ENCODE assay signal across 8 mouse cellular contexts in genomic region chr16:4727526-4727925, GRCm38 (mm10). TPM values are rescaled to one million over a fixed set of nuclear protein-coding genes. Genes with fewer than 3 reads are reported as not detected.
DNase-seq lines count a peak whose midpoint lies in the region; ATAC-seq and TF ChIP-seq lines count a peak whose summit lies in the region.

No protein-coding gene starts in this region.

- H3K27ac ChIP-seq in kidney, embryonic 14.5 days (ENCODE audit: low read depth, low read length) = no peak overlapping the region
- peak overlapping the region; percentile 65 for H3K27ac ChIP-seq in bone marrow macrophage, adult 2 months (ENCODE audit: insufficient read depth, low read depth, low read length)
- no peak overlapping the region for H3K27ac ChIP-seq in forebrain, embryonic 14.5 days (ENCODE audit: low read depth, low read length)
- H3K27ac ChIP-seq in liver, embryonic 11.5 days (ENCODE audit: low read depth, low read length) = no peak overlapping the region

- H3K36me3 ChIP-seq in kidney, embryonic 14.5 days (ENCODE audit: control insufficient read depth, insufficient read depth, low read length) = no peaks in the 10 kb centered on the region
- H3K36me3 ChIP-seq in forebrain, embryonic 14.5 days (ENCODE audit: control insufficient read depth, insufficient read depth, low read length) = no peaks in the 10 kb centered on the region
- H3K36me3 ChIP-seq in liver, embryonic 11.5 days (ENCODE audit: control insufficient read depth, insufficient read depth, low read length) = no peaks in the 10 kb centered on the region

- no peak overlapping the region; the same call in 1 of the 2 replicates for H3K4me3 ChIP-seq in kidney, embryonic 14.5 days (ENCODE audit: low read length)
- H3K4me3 ChIP-seq in bone marrow macrophage, adult 2 months (ENCODE audit: insufficient read depth, low read length) = peak overlapping the region; percentile 37
- no peak overlapping the region for H3K4me3 ChIP-seq in forebrain, embryonic 14.5 days (ENCODE audit: low read depth, low read length)
- H3K4me3 ChIP-seq in liver, embryonic 11.5 days (ENCODE audit: low read depth, low read length) = no peak overlapping the region; the same call in 1 of the 2 replicates

- H3K4me2 ChIP-seq in kidney, embryonic 14.5 days (replicated peaks; ENCODE audit: low read depth, low read length) = peak overlapping the region; percentile 50
- H3K4me2 ChIP-seq in forebrain, embryonic 14.5 days (ENCODE audit: low read length) = peak overlapping the region; percentile 6
- peak overlapping the region; percentile 96 for H3K4me2 ChIP-seq in liver, embryonic 11.5 days

- TF ChIP-seq POLR2A in bone marrow macrophage, adult 2 months (IDR thresholded peaks at IDR 0.05; ENCODE audit: borderline replicate concordance, low read depth, low read length) = no peak

- 93% methylated on average over 1 of the region's 1 CpGs for WGBS in kidney, embryonic 14.5 days
- WGBS in forebrain, embryonic 14.5 days = 93% methylated on average over 1 of the region's 1 CpGs
- WGBS in liver, embryonic 11.5 days = 87% methylated on average over 1 of the region's 1 CpGs

- ATAC-seq in kidney, embryonic 14.5 days (ENCODE audit: low FRiP score, low TSS enrichment) = no peak
- no peak for ATAC-seq in forebrain, embryonic 14.5 days
- no peak for ATAC-seq in liver, embryonic 11.5 days (replicated peaks; ENCODE audit: low FRiP score)

- no peak for DNase-seq in kidney, postnatal 4 days
- no peak for DNase-seq in forebrain, embryonic 14.5 days (ENCODE audit: low spot score)
- no peak for DNase-seq in liver, embryonic 11.5 days (ENCODE audit: low spot score)
- DNase-seq in adrenal gland, postnatal 4 days (ENCODE audit: low spot score in 2 of 2) = no peak
- DNase-seq in kidney, adult 8-10 months = no peak
- DNase-seq in thymus, postnatal 10 days (ENCODE audit: low spot score in 2 of 2) = no peak

- H3K9ac ChIP-seq in kidney, embryonic 14.5 days (ENCODE audit: low read depth, low read length) = no peak overlapping the region
- H3K9ac ChIP-seq in forebrain, embryonic 14.5 days (ENCODE audit: low read length) = no peak overlapping the region
- H3K9ac ChIP-seq in liver, embryonic 11.5 days (ENCODE audit: low read depth, low read length) = 0 out of 2 replicates have a peak overlapping the region, but pooled peaks have one; percentile 5

- H3K9me3 ChIP-seq in kidney, embryonic 14.5 days (ENCODE audit: control insufficient read depth, low read length) = no peaks in the 10 kb centered on the region
- no peaks in the 10 kb centered on the region for H3K9me3 ChIP-seq in forebrain, embryonic 14.5 days (replicated peaks; ENCODE audit: control insufficient read depth, low read length)
- H3K9me3 ChIP-seq in liver, embryonic 11.5 days (ENCODE audit: control insufficient read depth, low read length) = no peaks in the 10 kb centered on the region

- TF ChIP-seq CTCF in bone marrow macrophage, adult 2 months (IDR thresholded peaks at IDR 0.05; ENCODE audit: low read depth, low read length) = no peak

- H3K4me1 ChIP-seq in kidney, embryonic 14.5 days (ENCODE audit: control insufficient read depth, insufficient read depth, low read length) = peaks cover 11% of the 10 kb centered on the region; the same call in 1 of the 2 replicates
- peaks cover 46% of the 10 kb centered on the region for H3K4me1 ChIP-seq in bone marrow macrophage, adult 2 months (ENCODE audit: control insufficient read depth, insufficient read depth, low read length)
- H3K4me1 ChIP-seq in forebrain, embryonic 14.5 days (ENCODE audit: control insufficient read depth, insufficient read depth, low read length) = peaks cover 4% of the 10 kb centered on the region; the same call in 1 of the 2 replicates
- peaks cover 21% of the 10 kb centered on the region for H3K4me1 ChIP-seq in liver, embryonic 11.5 days (replicated peaks; ENCODE audit: control insufficient read depth, insufficient read depth, low read length)

- no peaks in the 10 kb centered on the region for H3K27me3 ChIP-seq in kidney, embryonic 14.5 days (ENCODE audit: control insufficient read depth, insufficient read depth, low read length)
- H3K27me3 ChIP-seq in forebrain, embryonic 14.5 days (replicated peaks; ENCODE audit: control insufficient read depth, insufficient read depth, low read length) = no peaks in the 10 kb centered on the region
- no peaks in the 10 kb centered on the region for H3K27me3 ChIP-seq in liver, embryonic 11.5 days (replicated peaks; ENCODE audit: control insufficient read depth, insufficient read depth, low read length)

RNA-seq across cellular contexts. Expression of gene Hmox2, which starts 1.4 kb away (rescaled TPM):
- polyA plus RNA-seq in kidney, embryonic 14.5 days (2014; fragmentation: Nextera tagmentation; extraction: Ambion mirVana) = 103 and 113 TPM in 2 replicates
- 230 and 252 TPM in 2 replicates for polyA plus RNA-seq in bone marrow macrophage, adult 2 months (2012; ENCODE audit: insufficient read depth, insufficient read length, missing spikeins)
- 106 and 111 TPM in 2 replicates for polyA plus RNA-seq in forebrain, embryonic 14.5 days (2014; fragmentation: Nextera tagmentation; extraction: Ambion mirVana)
- 66.8 and 75.9 TPM in 2 replicates for polyA plus RNA-seq in liver, embryonic 11.5 days (2014; fragmentation: Nextera tagmentation; extraction: Ambion mirVana)
- 100 to 1,000 TPM in 1 of 2 experiments, 10 to 100 TPM in 1; 90.9 to 103 TPM for total RNA-seq in adrenal gland, postnatal 4 days (2021)

RNA-seq across cellular contexts. Expression of gene Nmral1, which starts 8.4 kb away (rescaled TPM):
- polyA plus RNA-seq in kidney, embryonic 14.5 days (2014; fragmentation: Nextera tagmentation; extraction: Ambion mirVana) = 132 and 145 TPM in 2 replicates
- 16.0 and 18.7 TPM in 2 replicates for polyA plus RNA-seq in bone marrow macrophage, adult 2 months (2012; ENCODE audit: insufficient read depth, insufficient read length, missing spikeins)
- 127 and 143 TPM in 2 replicates for polyA plus RNA-seq in forebrain, embryonic 14.5 days (2014; fragmentation: Nextera tagmentation; extraction: Ambion mirVana)
- polyA plus RNA-seq in liver, embryonic 11.5 days (2014; fragmentation: Nextera tagmentation; extraction: Ambion mirVana) = 85.6 and 92.2 TPM in 2 replicates
- 10 to 100 TPM; 21.1 to 21.6 TPM for total RNA-seq in adrenal gland, postnatal 4 days (2021)

RNA-seq across cellular contexts. Expression of gene Coro7, which starts 47.9 kb away (rescaled TPM):
- 12.0 and 16.4 TPM in 2 replicates for polyA plus RNA-seq in kidney, embryonic 14.5 days (2014; fragmentation: Nextera tagmentation; extraction: Ambion mirVana)
- polyA plus RNA-seq in bone marrow macrophage, adult 2 months (2012; ENCODE audit: insufficient read depth, insufficient read length, missing spikeins) = 110 and 115 TPM in 2 replicates
- polyA plus RNA-seq in forebrain, embryonic 14.5 days (2014; fragmentation: Nextera tagmentation; extraction: Ambion mirVana) = 9.2 and 18.3 TPM in 2 replicates
- polyA plus RNA-seq in liver, embryonic 11.5 days (2014; fragmentation: Nextera tagmentation; extraction: Ambion mirVana) = 17.4 and 18.7 TPM in 2 replicates
- 10 to 100 TPM; 32.8 to 42.6 TPM for total RNA-seq in adrenal gland, postnatal 4 days (2021)

Comparison
In these comparisons a context has a peak if more than half of its experiments do, and no peak if none do; other contexts are left out.
1. H3K4me2 ChIP-seq: peak in every context shown above with its lines; median percentile 96 in liver, embryonic 11.5 days; 50 in kidney, embryonic 14.5 days; 6 in forebrain, embryonic 14.5 days.